Mouse (Mus musculus): ENCODE results near the gene Tcf12.

Gene Tcf12

DNA sequence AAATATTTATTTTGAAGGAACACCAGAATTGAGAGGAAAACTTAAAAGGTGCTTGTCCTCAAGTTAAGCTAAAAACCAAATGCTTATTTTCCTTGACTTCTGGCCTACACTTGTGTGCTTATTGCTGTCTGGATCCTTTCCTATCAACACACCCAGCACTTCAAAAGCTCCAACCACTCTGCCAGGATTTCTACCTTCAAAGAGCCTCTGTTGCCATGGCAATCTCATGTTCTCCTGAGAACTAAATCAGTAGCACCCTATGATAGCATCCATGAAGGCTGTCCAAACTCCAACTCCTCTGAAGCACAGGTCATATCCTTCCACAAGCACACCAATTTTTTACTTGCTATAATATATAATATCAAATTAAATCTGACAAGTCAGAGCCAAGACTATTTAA is 27.5 kb downstream of the Tcf12 start:
- no peak for DNase-seq

- DNase-seq: no peak
These were observed 35.5 kb downstream of the Tcf12 start for GRCm38 (mm10) chr9:72076158-72076557.

GRCm38 (mm10) chr9:72066151-72066550 is 45.5 kb downstream of the Tcf12 start:
- no peak for DNase-seq

DNA sequence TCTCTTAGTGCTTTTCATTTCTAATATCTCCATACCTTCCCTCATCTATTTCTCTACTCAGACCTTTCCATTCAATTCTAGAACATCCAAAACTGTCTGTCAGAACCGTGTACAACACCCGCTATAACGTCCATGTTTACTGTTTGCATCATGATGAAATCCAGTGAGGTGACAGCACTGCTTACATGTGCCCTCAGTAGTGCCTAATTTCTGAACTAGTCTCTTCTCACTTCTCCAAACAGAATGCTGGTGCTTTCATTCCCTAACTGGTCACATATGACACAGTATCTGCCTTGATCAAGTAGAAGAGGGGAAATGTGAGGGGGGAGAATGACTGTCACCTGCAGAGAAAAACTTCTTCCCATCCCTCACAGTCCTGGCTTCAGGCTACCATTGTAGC is 58.5 kb downstream of the Tcf12 start:
- DNase-seq: no peak

DNA sequence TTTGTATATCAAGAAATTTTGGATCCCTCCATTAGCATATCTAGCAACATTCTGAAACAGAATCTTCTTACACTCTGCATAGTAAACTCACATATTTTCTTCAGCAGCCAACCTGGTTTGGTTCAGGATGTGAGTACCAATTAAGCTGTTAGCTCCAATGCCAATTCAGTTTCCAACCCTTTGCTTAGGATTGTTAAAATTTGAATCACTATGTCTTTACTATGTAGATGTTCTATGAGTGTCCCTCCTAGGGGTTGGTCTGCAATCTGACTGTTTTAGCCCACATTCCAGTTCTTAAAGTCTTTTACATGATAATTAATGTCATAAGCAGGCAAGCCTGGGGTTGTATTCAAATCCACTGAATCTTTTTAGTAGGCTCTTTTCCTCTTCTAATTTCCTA is 71.5 kb downstream of the Tcf12 start:
- DNase-seq: no peak

DNA sequence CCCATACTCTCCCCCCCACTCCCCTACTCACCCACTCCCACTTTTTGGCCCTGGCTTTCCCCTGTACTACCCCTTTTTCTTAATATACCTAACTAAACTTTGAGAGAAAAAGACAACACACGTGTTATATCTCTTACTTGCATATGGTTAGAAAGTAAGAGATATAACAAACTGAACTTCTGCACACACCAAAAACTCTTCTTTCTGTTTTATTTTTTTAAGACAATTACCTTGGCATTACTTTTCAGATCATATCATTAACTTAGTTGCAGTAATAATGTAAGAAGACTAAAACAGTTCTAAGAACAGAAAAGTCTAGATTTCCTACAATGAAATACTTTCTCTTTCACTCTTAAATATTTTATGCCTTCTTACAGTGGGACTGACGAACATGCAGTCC is 72.3 kb downstream of the Tcf12 start:
- DNase-seq: no peak

DNA sequence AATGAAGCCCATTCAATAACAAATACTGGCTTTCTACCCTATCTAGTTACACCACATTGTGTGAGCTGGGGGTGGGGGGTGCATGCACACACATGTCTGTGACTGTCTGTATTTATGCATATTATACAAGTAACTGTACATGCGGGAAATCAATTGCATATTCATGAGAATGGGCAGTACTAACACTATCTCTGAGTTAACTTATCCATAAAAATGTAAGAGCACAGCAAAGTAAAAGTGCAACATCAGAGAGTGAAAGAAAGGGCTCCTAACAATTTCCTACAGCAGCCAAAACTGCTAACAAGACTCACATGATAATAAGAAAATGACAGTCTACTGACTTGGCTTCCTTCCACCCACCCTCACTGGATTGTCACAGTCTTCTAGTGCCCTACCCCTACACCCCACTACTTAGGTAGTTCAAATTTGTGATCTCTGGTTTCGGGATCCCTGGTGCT is 74.6 kb downstream of the Tcf12 start:
- DNase-seq: no peak

DNA sequence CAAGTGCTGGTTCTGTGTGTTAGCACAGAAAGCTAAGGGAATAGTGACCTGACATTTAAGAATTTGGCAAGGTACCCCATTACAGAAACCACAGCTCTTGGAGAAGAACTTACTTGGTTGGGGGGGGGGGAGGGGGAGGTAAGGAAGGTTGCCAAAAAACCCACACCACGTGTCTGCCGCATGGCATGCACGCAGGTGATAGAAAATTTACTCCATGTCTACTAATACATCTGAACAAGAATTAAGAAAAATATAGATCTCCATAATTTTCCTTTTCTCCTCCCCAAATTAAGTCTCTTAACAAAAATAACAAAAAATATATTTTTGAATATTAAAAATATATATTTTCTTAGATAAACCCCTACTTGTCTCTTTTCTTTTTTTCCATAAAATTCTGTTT is 75.4 kb downstream of the Tcf12 start:
- DNase-seq: no peak

DNA sequence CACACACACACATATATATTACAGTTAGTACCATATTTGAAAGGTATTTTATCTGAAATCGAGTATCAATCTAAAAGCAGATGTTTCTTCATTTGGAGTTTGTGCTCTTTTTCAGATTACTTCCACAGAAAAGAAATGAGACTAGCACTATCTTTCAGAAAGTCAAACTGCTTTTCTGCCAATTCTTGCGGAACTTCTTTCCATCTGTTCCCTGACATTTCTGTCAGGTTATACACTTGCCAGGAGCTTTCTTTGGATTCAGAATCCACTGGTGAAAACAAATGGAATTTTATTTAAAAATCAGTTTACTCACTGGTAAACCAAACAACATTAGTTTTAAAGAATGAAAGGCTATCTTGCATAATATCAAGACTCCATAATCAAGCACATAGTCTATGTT is 78.4 kb downstream of the Tcf12 start:
- DNase-seq: no peak

DNA sequence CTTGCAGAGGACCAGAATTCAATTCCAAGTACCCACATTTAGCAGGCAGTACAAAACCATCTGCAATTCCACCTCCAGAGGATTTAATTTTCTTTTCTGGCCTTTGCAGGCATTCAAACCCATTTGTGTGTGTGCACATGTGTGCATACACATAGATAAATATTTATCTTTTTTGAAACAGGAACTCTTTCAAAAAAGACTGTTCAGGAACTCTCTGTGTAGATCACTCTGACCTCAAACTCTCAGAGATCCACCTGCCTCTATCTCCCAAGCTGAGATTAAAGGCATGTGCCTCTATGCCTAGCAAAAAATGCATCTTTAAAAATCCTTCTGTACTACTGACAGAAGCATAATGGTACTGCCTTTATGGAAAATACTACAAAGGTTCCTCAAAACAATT is 81.4 kb downstream of the Tcf12 start:
- no peak for DNase-seq

- no peak for DNase-seq
These were observed 82.1 kb downstream of the Tcf12 start for GRCm38 (mm10) chr9:72029601-72030000.

- DNase-seq: no peak
These were observed 88.4 kb downstream of the Tcf12 start for GRCm38 (mm10) chr9:72023274-72023673.

- DNase-seq: no peak
These were observed 90.2 kb downstream of the Tcf12 start for GRCm38 (mm10) chr9:72021512-72021911.

DNA sequence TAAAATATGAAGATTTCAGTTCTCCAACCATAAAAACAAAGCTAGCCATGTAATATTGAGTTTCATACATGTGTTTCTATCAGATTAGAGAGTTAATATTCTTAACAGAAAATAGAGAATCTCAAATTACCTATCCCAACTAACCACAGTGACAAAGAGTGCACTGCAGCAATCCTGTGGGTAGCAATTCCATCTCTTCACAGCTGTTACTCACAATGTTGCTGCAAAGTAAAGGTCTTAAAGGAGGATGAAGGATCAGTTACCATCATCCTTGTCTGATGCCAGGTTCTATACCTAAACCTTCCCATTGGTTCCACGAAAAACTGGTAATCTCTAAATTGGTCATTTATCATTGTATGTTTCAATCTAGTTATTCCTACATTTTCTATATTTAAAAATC is 95.7 kb downstream of the Tcf12 start:
- DNase-seq: no peak

DNA sequence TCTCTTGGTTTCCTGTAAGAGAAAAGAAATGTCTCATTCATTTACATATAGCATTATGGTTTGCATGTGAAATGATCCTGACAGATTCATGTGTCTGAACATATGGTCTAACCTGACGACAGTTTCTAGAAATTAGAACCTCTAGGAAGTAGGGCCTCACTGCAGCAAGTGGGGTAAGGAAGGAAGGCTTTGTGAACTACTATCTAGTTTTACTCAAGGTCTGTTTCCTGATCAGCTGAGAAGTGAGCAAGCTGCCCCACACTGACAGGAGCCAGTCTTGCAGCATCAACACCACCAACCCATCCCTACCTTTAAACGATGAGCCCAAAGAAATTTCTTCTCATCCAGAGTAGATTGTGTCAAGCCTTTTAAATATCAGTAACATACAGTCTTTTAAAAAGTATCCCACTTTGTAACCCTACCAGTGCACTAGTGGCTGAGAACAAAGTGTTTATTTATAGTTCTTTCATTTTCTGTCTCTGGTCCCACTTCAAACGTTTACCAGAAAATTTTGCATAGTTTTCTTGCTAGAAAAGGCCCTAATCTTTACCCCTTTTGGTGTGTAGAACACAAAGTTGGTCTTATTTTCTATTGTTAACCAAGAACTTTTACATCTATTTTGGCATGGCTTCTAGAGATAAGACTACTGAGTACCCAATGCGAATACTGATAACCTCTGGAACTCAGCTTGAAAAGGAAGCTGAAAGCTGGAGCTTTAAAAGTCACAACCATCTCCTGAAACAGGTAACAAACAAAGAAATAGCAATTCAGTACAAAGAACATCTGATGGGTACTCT is 96.9 kb downstream of the Tcf12 start:
- DNase-seq: no peak

DNA sequence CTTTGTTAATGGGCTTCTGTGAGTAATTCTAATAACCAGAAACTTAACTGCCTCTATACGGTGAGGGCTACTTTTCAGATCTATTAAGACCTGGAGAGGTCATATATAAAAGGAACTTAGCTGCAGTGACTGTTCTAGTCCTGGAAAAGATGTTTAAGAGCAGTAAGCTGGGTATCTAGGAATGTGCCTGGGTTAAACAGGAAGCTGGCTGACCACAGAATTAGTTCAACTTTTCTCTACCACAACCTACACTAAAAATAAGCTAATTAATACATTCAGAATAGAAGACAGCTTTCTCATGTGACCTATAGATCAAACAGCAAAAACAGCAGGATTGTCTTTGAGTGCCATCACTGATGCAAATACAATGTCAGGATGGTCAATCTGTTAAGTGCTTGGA is 98.1 kb downstream of the Tcf12 start:
- DNase-seq: no peak

DNA sequence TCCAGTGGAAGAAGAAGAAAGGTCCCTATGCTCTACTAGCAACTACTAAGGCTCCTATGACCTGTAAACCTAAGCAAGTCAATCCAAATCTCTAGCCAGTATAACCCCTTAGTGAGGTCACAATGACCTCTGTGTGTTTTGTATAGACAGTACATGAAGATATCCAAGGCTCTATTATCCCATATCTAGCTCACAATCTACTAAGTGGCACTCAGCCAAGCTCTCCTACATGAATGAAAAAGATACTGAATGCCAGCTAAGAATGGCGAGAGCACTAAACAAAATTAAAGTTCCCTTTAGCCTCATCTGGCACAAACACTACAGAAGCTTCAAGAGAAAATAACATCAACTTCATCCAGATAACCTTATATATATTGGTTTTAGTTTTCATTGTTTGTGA is 103.0 kb downstream of the Tcf12 start:
- DNase-seq: no peak

GRCm38 (mm10) chr9:71991147-71991546 is 120.5 kb downstream of the Tcf12 start:
- no peak for DNase-seq

GRCm38 (mm10) chr9:71990376-71990775 is 121.3 kb downstream of the Tcf12 start:
- no peak for DNase-seq

GRCm38 (mm10) chr9:71989663-71990062 is 122.0 kb downstream of the Tcf12 start:
- DNase-seq: no peak

DNA sequence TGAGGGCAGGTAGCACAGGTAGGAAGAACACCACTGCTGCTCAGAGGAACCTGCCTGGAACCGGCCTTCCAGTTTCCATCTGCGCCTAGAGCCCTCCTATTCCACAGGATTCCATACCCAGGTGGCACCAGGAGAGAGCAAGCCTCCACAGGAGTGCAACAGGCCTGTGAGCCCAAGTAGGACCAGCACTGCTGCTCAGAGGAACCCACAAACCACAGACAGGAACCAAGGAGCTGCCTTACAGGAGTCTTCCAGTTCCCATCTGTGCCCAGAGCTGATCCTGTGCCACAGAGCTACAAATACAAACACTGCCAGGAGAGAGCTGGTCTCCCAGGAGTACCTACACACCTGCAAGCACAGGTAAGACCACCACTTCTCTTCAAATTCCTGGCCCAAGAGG is 125.0 kb downstream of the Tcf12 start:
- no peak for DNase-seq

GRCm38 (mm10) chr9:71982826-71983225 is 128.8 kb downstream of the Tcf12 start:
- DNase-seq: no peak

- DNase-seq: no peak
These were observed 130.6 kb downstream of the Tcf12 start for GRCm38 (mm10) chr9:71981071-71981470.

GRCm38 (mm10) chr9:71980579-71980978 is 131.1 kb downstream of the Tcf12 start:
- no peak for DNase-seq

DNA sequence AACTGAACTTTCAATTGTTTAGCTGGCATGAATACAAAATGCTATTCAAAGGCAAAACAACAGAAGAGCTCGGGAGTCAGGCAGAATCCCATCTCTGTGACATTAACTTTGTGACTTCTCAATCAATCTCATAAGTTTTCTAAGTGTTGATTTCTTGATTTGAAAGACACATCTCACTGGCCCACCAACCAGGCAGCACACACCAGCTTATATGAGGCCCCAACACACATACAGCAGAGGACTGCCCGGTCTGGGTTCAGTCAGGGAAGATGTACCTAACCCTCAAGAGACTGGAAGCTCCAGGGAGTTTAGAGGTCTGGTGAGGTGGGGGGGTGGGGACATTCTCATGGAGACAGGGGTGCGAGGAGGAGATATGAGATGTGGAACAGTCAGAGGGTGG is 132.8 kb downstream of the Tcf12 start:
- DNase-seq: no peak
